Mouse (Mus musculus) stomach, embryonic 15.5 days (tissue): Measurements from ENCODE around the gene Shmt2. TPM values are rescaled to one million over a fixed set of nuclear protein-coding genes. Genes with fewer than 3 reads are reported as not detected.

Experiments used
- ATAC-seq: fragments of 200-750 bp; cut with Nextera tagmentation; 2 replicates; pipeline ENCODE4 v1.8.0; 2017; ENCODE audit warnings: low read depth, moderate number of reproducible peaks, moderate TSS enrichment; ENCODE audit not compliant: insufficient read depth, low FRiP score
- H3K27ac ChIP-seq: fragments of 300-500 bp; sonication (generic); 2 replicates; pipeline ENCODE4 v1.5.1; 2015; ENCODE audit warnings: mild to moderate bottlenecking, inconsistent platforms
- H3K27me3 ChIP-seq: fragments of 300-500 bp; sonication (generic); replicated peaks from 2 replicates; pipeline ENCODE4 v1.6.1; 2015; ENCODE audit warnings: inconsistent platforms
- H3K36me3 ChIP-seq: fragments of 300-500 bp; sonication (generic); 2 replicates; pipeline ENCODE4 v1.6.1; 2015; ENCODE audit warnings: inconsistent platforms
- H3K4me1 ChIP-seq: fragments of 300-500 bp; sonication (generic); 2 replicates; pipeline ENCODE4 v1.6.1; 2015; ENCODE audit warnings: inconsistent platforms
- H3K4me2 ChIP-seq: fragments of 300-500 bp; sonication (generic); 2 replicates; pipeline ENCODE4 v1.6.1; 2015; ENCODE audit warnings: mild to moderate bottlenecking, inconsistent platforms
- H3K4me3 ChIP-seq: fragments of 300-500 bp; sonication (generic); replicated peaks from 2 replicates; pipeline ENCODE4 v1.5.1; 2015; ENCODE audit warnings: inconsistent platforms
- H3K9ac ChIP-seq: fragments of 300-500 bp; sonication (generic); 2 replicates; pipeline ENCODE4 v1.6.1; 2015; ENCODE audit warnings: inconsistent platforms
- H3K9me3 ChIP-seq: fragments of 300-500 bp; sonication (generic); 2 replicates; pipeline ENCODE4 v1.6.1; 2016; ENCODE audit warnings: inconsistent platforms
- WGBS: fragments of 180-500 bp; shearing (Covaris S2); methylation state at CpG from one replicate; pipeline ENCODE4 v1.1.7; 2015; 5-methylcytosine and 5-hydroxymethylcytosine counted together
- polyA plus RNA-seq: library from polyadenylated mRNA; unstranded; fragments of >200 nt; fragmentation: Nextera tagmentation; extraction: Ambion mirVana; gene quantifications from 2 replicates; pipeline ENCODE4 v1.2.1, GENCODE M21; 2015

The Shmt2 gene
- polyA plus RNA-seq, 1 experiment from 2014 or later: 142 TPM

- WGBS: 29% methylated on average over 8 of the region's 8 CpGs
Measured at GRCm38 (mm10) chr10:127515983-127516459, 6.2 kb downstream of the Shmt2 start.

GRCm38 (mm10) chr10:127515271-127515982 lies 6.8 kb downstream of the Shmt2 start:
- Histone ChIP-seq H3K27me3 (peaks cover 37% of the 10 kb centered on the region), H3K4me3 (peak overlapping the region; percentile 30), H3K4me1 (peaks cover 65% of the 10 kb centered on the region), H3K36me3 (peaks cover 24% of the 10 kb centered on the region), H3K27ac (peak overlapping the region; percentile 91), H3K4me2 (peak overlapping the region; percentile 42), H3K9me3 (no peaks in the 10 kb centered on the region), H3K9ac (no peak overlapping the region)
- no peak for ATAC-seq
- 34% methylated on average over 9 of the region's 9 CpGs for WGBS

More at GRCm38 (mm10) chr10:127515983-127516459, 6.2 kb downstream of the Shmt2 start:
- H3K36me3 ChIP-seq: peaks cover 26% of the 10 kb centered on the region
- H3K9me3 ChIP-seq: no peaks in the 10 kb centered on the region
- peak overlapping the region; percentile 91 for H3K27ac ChIP-seq
- peaks cover 71% of the 10 kb centered on the region for H3K4me1 ChIP-seq
- H3K4me2 ChIP-seq: peak overlapping the region; percentile 42
- no peak overlapping the region for H3K9ac ChIP-seq
- H3K27me3 ChIP-seq: peaks cover 32% of the 10 kb centered on the region
- no peak for ATAC-seq
- H3K4me3 ChIP-seq: peak overlapping the region; percentile 30; the same call in 1 of the 2 replicates

- ATAC-seq: no peak
- H3K4me2 ChIP-seq: peak within 1 kb of the TSS; percentile 94
- WGBS: 20% methylated on average over 6 of the region's 6 CpGs
- no peaks in the 10 kb centered on the region for H3K9me3 ChIP-seq
- H3K4me3 ChIP-seq: peak within 1 kb of the TSS; percentile 30
- H3K36me3 ChIP-seq: peaks cover 18% of the 10 kb centered on the region
- H3K4me1 ChIP-seq: peaks cover 67% of the 10 kb centered on the region
- peak within 1 kb of the TSS; percentile 91 for H3K27ac ChIP-seq
- peaks cover 44% of the 10 kb centered on the region for H3K27me3 ChIP-seq
- H3K9ac ChIP-seq: no peak within 1 kb of the TSS
Measured at GRCm38 (mm10) chr10:127514764-127515163, 7.5 kb downstream of the Shmt2 start, which contains the start of gene Ndufa4l2. Gene Ndufa4l2 (plus strand): TSS chr10:127514967.

- peak overlapping the region; percentile 14; the same call in 1 of the 2 replicates for H3K4me3 ChIP-seq
- no peaks in the 10 kb centered on the region for H3K9me3 ChIP-seq
- WGBS: 19% methylated on average over 13 of the region's 13 CpGs
- peak overlapping the region; percentile 94 for H3K4me2 ChIP-seq
- no peak overlapping the region for H3K9ac ChIP-seq
- peak overlapping the region; percentile 2; the same call in 1 of the 2 replicates for H3K27ac ChIP-seq
- peaks cover 50% of the 10 kb centered on the region for H3K27me3 ChIP-seq
- H3K4me1 ChIP-seq: peaks cover 73% of the 10 kb centered on the region
- H3K36me3 ChIP-seq: peaks cover 12% of the 10 kb centered on the region
- no peak for ATAC-seq
Measured at GRCm38 (mm10) chr10:127514111-127514698, 8.0 kb downstream of the Shmt2 start.

- Histone ChIP-seq H3K4me1 (peaks cover 79% of the 10 kb centered on the region), H3K27me3 (peaks cover 52% of the 10 kb centered on the region), H3K27ac (no peak overlapping the region), H3K9me3 (no peaks in the 10 kb centered on the region), H3K36me3 (peaks cover 8% of the 10 kb centered on the region), H3K4me2 (peak overlapping the region; percentile 94), H3K4me3 (peak overlapping the region; percentile 14), H3K9ac (peak overlapping the region; percentile 5; the same call in 1 of the 2 replicates)
- peak; percentile 34 for ATAC-seq
- WGBS: 3% methylated on average over 16 of the region's 16 CpGs
Measured at GRCm38 (mm10) chr10:127513501-127514091, 8.6 kb downstream of the Shmt2 start.

GRCm38 (mm10) chr10:127512813-127513212 lies 9.4 kb downstream of the Shmt2 start:
- Histone ChIP-seq H3K4me3 (peak overlapping the region; percentile 48), H3K27ac (no peak overlapping the region), H3K9ac (peak overlapping the region; percentile 5; the same call in 1 of the 2 replicates), H3K4me1 (peaks cover 84% of the 10 kb centered on the region), H3K9me3 (no peaks in the 10 kb centered on the region), H3K27me3 (peaks cover 60% of the 10 kb centered on the region), H3K36me3 (peaks cover under 1% of the 10 kb centered on the region; the same call in 1 of the 2 replicates), H3K4me2 (peak overlapping the region; percentile 94)
- 0% methylated on average over 27 of the region's 27 CpGs for WGBS
- ATAC-seq: peak; percentile 47; the same call in 1 of the 2 replicates

GRCm38 (mm10) chr10:127512307-127512666 lies 10.0 kb downstream of the Shmt2 start:
- Histone ChIP-seq H3K4me3 (peak overlapping the region; percentile 48), H3K27ac (0 out of 2 replicates have a peak overlapping the region, but pooled peaks have one; percentile 1), H3K4me1 (peaks cover 80% of the 10 kb centered on the region), H3K27me3 (peaks cover 64% of the 10 kb centered on the region), H3K9ac (no peak overlapping the region), H3K4me2 (peak overlapping the region; percentile 94), H3K9me3 (no peaks in the 10 kb centered on the region), H3K36me3 (no peaks in the 10 kb centered on the region)
- ATAC-seq: no peak
- WGBS: 4% methylated on average over 7 of the region's 7 CpGs

GRCm38 (mm10) chr10:127511634-127512306 lies 10.5 kb downstream of the Shmt2 start:
- WGBS: under 1% methylated on average over 43 of the region's 46 CpGs
- 0 out of 2 replicates have a peak overlapping the region, but pooled peaks have one; percentile 1 for H3K27ac ChIP-seq
- H3K4me1 ChIP-seq: peaks cover 74% of the 10 kb centered on the region
- peak overlapping the region; percentile 48 for H3K4me3 ChIP-seq
- peak overlapping the region; percentile 94 for H3K4me2 ChIP-seq
- H3K27me3 ChIP-seq: peaks cover 69% of the 10 kb centered on the region
- ATAC-seq: no peak
- no peak overlapping the region for H3K9ac ChIP-seq
- H3K9me3 ChIP-seq: no peaks in the 10 kb centered on the region
- H3K36me3 ChIP-seq: no peaks in the 10 kb centered on the region

GRCm38 (mm10) chr10:127510895-127511617 lies 11.2 kb downstream of the Shmt2 start:
- peaks cover 67% of the 10 kb centered on the region for H3K4me1 ChIP-seq
- H3K4me3 ChIP-seq: no peak overlapping the region
- H3K27ac ChIP-seq: no peak overlapping the region
- no peaks in the 10 kb centered on the region for H3K9me3 ChIP-seq
- no peak overlapping the region for H3K9ac ChIP-seq
- no peaks in the 10 kb centered on the region for H3K36me3 ChIP-seq
- H3K27me3 ChIP-seq: peaks cover 69% of the 10 kb centered on the region
- WGBS: 20% methylated on average over 11 of the region's 11 CpGs
- peak overlapping the region; percentile 94 for H3K4me2 ChIP-seq
- ATAC-seq: no peak

GRCm38 (mm10) chr10:127509837-127510701 lies 12.2 kb downstream of the Shmt2 start:
- WGBS: 25% methylated on average over 17 of the region's 17 CpGs
- peak overlapping the region; percentile 39 for H3K4me3 ChIP-seq

More at GRCm38 (mm10) chr10:127509837-127510701, 12.2 kb downstream of the Shmt2 start:
- Histone ChIP-seq H3K27ac (peak overlapping the region; percentile 16; the same call in 1 of the 2 replicates), H3K4me1 (peaks cover 59% of the 10 kb centered on the region), H3K9me3 (no peaks in the 10 kb centered on the region), H3K9ac (no peak overlapping the region), H3K27me3 (peaks cover 69% of the 10 kb centered on the region), H3K36me3 (no peaks in the 10 kb centered on the region), H3K4me2 (peak overlapping the region; percentile 83)
- no peak for ATAC-seq
